Mouse (Mus musculus) embryonic facial prominence, embryonic 11.5 days (tissue): ENCODE measurements around the gene Tab2. TPM values are rescaled to one million over a fixed set of nuclear protein-coding genes. Genes with fewer than 3 reads are reported as not detected.

Experiments used
- ATAC-seq: fragments of 200-750 bp; cut with Nextera tagmentation; replicated peaks from 2 replicates; pipeline ENCODE4 v1.8.0; 2017; ENCODE audit warnings: low read depth; ENCODE audit not compliant: insufficient number of reproducible peaks, low FRiP score, low TSS enrichment
- DNase-seq: peaks from one replicate; pipeline ENCODE4 v3.0.0-alpha.2; 2015; ENCODE audit warnings: low spot score
- H3K27ac ChIP-seq: fragments of 300-500 bp; sonication (generic); replicated peaks from 2 replicates; pipeline ENCODE4 v1.5.1; 2014; ENCODE audit warnings: mild to moderate bottlenecking, low read depth, low read length, control low read depth
- H3K27me3 ChIP-seq: fragments of 300-500 bp; sonication (generic); 2 replicates; pipeline ENCODE4 v1.6.1; 2014; ENCODE audit warnings: mild to moderate bottlenecking, low read length, moderate library complexity, mixed read lengths; ENCODE audit not compliant: control insufficient read depth, insufficient read depth
- H3K36me3 ChIP-seq: fragments of 300-500 bp; sonication (generic); replicated peaks from 2 replicates; pipeline ENCODE4 v1.6.1; 2014; ENCODE audit warnings: low read depth, mild to moderate bottlenecking, low read length, moderate library complexity, mixed read lengths; ENCODE audit not compliant: control insufficient read depth, insufficient read depth
- H3K4me1 ChIP-seq: fragments of 300-500 bp; sonication (generic); 2 replicates; pipeline ENCODE4 v1.6.1; 2014; ENCODE audit warnings: low read length, mixed read lengths; ENCODE audit not compliant: control insufficient read depth, insufficient read depth
- H3K4me2 ChIP-seq: fragments of 300-500 bp; sonication (generic); 2 replicates; pipeline ENCODE4 v1.6.1; 2014; ENCODE audit warnings: low read depth, mild to moderate bottlenecking, control low read depth, low read length, moderate library complexity
- H3K4me3 ChIP-seq: fragments of 300-500 bp; sonication (generic); 2 replicates; pipeline ENCODE4 v1.5.1; 2014; ENCODE audit warnings: low read depth, low read length, control low read depth
- H3K9ac ChIP-seq: fragments of 300-500 bp; sonication (generic); replicated peaks from 2 replicates; pipeline ENCODE4 v1.6.1; 2014; ENCODE audit warnings: mild to moderate bottlenecking, control low read depth, low read length
- H3K9me3 ChIP-seq: fragments of 300-500 bp; sonication (generic); replicated peaks from 2 replicates; pipeline ENCODE4 v1.6.1; 2016; ENCODE audit warnings: mild to moderate bottlenecking, low read length, inconsistent platforms, mixed read lengths; ENCODE audit not compliant: control insufficient read depth
- WGBS: fragments of 180-500 bp; shearing (Covaris S2); extraction: QIAGEN DNeasy Blood & Tissue Kit; methylation state at CpG from one replicate; pipeline ENCODE4 v1.1.7; 2014; 5-methylcytosine and 5-hydroxymethylcytosine counted together
- polyA plus RNA-seq: library from polyadenylated mRNA; unstranded; fragments of >200 nt; fragmentation: Nextera tagmentation; extraction: Ambion mirVana; gene quantifications from 2 replicates; pipeline ENCODE4 v1.2.1, GENCODE M21; 2014

Tab2 gene
- polyA plus RNA-seq, 1 experiment from 2014 or later: 30.0 TPM

DNA sequence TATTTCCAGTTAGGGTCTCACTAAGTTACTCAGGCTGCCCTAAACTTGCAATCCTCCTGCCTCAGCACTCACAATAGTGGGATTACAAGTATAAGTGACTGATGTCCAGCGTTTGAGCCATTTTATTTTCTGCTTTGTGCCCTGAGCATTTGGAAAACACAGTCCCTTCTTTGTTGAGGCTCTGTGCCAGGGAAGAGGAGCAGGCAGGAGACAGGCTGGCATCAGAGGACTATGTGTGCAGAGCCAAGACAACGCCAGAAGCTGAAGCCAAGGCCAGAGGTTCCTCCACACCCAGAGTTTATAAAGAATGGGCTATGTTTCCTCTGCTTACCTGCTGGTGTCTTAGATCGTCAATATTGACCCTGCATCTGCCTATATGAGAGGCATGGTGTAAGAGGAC, 91.2 kb downstream of the Tab2 start:
- Histone ChIP-seq H3K4me2 (no peak overlapping the region), H3K36me3 (no peaks in the 10 kb centered on the region), H3K9ac (no peak overlapping the region), H3K9me3 (no peaks in the 10 kb centered on the region), H3K27ac (no peak overlapping the region), H3K4me3 (no peak overlapping the region), H3K4me1 (no peaks in the 10 kb centered on the region; the same call in 1 of the 2 replicates), H3K27me3 (peaks cover 12% of the 10 kb centered on the region; the same call in 1 of the 2 replicates)
- ATAC-seq: no peak
- DNase-seq: no peak
- WGBS: 80% methylated on average over 3 of the region's 3 CpGs

DNA sequence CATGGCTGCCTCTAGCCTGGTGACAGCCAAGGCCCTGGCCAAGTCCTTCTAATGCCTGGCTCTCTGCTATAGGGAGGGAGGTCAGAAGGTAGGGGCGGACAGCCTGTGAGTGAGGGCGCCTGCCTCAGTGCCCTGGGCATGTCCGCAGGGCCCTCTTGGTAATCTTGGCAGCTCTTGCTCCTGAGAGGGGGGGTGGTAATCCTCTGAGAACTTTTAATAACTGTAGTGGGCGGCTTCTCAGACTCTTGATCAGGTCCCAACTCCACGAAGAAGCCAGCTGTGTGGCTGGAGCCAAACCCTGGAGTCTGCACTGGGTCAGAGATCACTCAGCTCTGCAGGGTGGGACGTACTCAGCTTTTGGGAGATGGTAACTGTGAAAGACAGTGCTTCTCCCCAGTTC, 91.8 kb downstream of the Tab2 start:
- H3K36me3 ChIP-seq: no peaks in the 10 kb centered on the region
- no peak overlapping the region for H3K4me3 ChIP-seq
- no peaks in the 10 kb centered on the region for H3K9me3 ChIP-seq
- no peak overlapping the region for H3K4me2 ChIP-seq
- H3K27me3 ChIP-seq: peaks cover 12% of the 10 kb centered on the region; the same call in 1 of the 2 replicates
- ATAC-seq (no peak), DNase-seq (no peak)
- H3K9ac ChIP-seq: no peak overlapping the region
- H3K4me1 ChIP-seq: no peaks in the 10 kb centered on the region; the same call in 1 of the 2 replicates
- H3K27ac ChIP-seq: no peak overlapping the region
- WGBS: 77% methylated on average over 6 of the region's 6 CpGs

DNA sequence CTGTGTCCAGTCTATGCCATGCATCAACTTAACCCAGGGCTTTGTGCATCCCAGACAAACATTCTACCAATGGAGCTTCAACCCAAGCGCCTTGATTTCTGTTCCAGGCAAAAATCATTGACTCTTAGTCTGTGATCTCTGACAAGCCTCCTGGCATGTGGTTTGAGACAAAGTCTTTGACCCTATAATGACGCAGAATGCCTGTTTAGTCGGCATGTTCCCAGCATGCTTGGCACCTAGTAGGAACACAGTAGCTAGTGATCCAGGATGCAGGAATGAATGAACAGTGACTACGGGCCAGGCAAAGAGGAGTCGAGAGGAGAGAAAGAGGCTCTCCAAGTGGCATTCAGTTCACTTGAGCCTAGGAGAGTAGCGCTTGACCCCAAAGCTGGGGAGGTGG, 92.6 kb downstream of the Tab2 start:
- ATAC-seq (no peak), DNase-seq (no peak)
- Histone ChIP-seq H3K27ac (no peak overlapping the region), H3K4me1 (no peaks in the 10 kb centered on the region; the same call in 1 of the 2 replicates), H3K27me3 (peaks cover 12% of the 10 kb centered on the region; the same call in 1 of the 2 replicates), H3K36me3 (no peaks in the 10 kb centered on the region), H3K4me3 (no peak overlapping the region), H3K4me2 (no peak overlapping the region), H3K9ac (no peak overlapping the region), H3K9me3 (no peaks in the 10 kb centered on the region)
- 93% methylated on average over 6 of the region's 6 CpGs for WGBS

DNA sequence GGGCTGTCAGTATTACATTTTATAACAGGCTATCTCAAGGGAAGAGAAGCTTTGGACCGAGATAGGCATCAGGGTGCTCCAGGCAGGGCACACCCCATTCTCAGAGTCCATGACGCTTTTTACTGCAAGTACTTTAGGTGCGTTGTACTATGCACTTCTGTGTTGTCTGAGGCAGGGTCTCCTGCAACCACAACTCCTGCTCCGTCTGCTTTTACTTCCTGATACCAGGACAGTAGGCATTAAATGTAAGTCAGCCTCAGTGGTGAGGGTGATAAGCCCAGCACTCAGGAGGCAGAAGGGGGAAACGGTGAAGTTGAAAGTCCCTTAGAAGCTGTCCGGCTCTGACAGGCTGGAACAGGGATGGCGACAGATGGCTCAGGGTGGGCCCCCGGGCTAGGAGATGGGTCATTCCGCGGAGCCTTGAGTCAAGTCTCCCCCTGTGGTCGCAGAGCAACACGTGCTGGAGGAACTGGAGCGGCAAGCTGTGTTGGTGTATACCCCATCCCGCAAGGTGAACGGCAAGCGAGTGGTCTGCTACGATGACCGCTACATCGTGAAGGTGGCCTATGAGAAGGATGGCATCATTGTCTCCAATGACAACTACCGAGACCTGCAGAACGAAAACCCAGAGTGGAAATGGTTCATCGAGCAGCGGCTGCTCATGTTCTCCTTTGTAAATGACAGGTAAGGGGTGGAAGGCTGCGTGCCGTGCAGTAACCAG, 93.9 kb downstream of the Tab2 start:
- Histone ChIP-seq H3K27me3 (peaks cover 7% of the 10 kb centered on the region; the same call in 1 of the 2 replicates), H3K36me3 (no peaks in the 10 kb centered on the region), H3K4me3 (no peak overlapping the region), H3K9ac (no peak overlapping the region), H3K9me3 (no peaks in the 10 kb centered on the region), H3K27ac (no peak overlapping the region), H3K4me1 (no peaks in the 10 kb centered on the region; the same call in 1 of the 2 replicates), H3K4me2 (no peak overlapping the region)
- ATAC-seq (no peak), DNase-seq (no peak)
- WGBS: 91% methylated on average over 25 of the region's 25 CpGs

DNA sequence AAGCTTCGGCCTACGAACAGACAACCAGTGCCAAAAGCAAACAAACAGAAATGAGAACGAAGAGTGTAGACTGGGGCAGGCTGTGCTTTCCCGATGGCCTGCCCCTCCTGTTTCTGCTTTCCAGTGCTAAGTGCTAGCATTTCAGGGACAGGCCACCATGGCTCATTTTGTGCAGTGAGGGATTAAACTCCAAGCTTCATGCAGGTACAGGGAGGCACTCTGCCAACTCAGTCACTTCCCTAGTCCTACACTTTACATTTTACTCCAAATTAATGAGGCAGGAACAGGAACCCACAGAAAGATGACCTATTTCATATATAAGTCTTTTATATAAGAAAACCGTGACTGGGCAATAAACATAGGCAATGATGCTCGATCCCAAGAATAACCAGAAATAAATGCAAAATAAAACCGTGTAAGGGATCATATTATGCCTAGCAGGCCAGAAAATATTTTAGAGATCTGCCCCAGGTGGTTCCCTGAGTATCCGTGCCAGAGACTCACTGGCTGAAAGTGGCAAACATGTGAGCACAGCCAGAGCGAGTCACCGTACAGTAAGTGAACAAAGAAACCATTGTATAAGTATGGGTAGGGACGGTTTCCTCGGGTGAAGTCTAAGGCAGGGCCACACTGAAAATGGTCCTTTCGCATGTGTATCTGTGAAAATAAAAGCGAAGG, 94.6 kb downstream of the Tab2 start:
- H3K9ac ChIP-seq: no peak overlapping the region
- H3K36me3 ChIP-seq: no peaks in the 10 kb centered on the region
- DNase-seq (no peak), ATAC-seq (no peak)
- H3K27me3 ChIP-seq: no peaks in the 10 kb centered on the region; the same call in 1 of the 2 replicates
- H3K27ac ChIP-seq: no peak overlapping the region
- WGBS: 67% methylated on average over 14 of the region's 14 CpGs
- H3K9me3 ChIP-seq: no peaks in the 10 kb centered on the region
- no peaks in the 10 kb centered on the region for H3K4me1 ChIP-seq
- H3K4me2 ChIP-seq: no peak overlapping the region
- H3K4me3 ChIP-seq: no peak overlapping the region

DNA sequence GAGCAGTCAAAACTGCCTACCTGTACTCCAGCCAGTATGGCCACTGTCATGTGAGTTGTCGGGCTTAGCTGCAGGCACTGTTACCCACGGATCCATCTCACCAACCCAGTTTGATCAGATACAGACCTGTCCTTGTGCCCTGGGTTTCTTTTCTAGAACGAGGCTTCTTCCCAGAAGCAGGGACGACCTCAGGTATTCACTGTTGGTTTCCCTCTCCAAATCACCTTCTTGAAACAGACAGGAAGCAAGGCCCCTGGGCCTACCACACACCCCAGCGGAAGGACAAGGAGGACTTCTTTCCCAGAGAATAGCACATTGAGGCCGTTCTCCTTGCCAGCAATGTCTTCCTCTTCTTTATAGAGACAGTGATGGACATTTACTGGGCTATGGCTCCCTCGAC, 95.5 kb downstream of the Tab2 start:
- DNase-seq (no peak), ATAC-seq (no peak)
- Histone ChIP-seq H3K27me3 (no peaks in the 10 kb centered on the region), H3K36me3 (no peaks in the 10 kb centered on the region), H3K9ac (no peak overlapping the region), H3K27ac (no peak overlapping the region), H3K9me3 (no peaks in the 10 kb centered on the region), H3K4me2 (no peak overlapping the region), H3K4me1 (no peaks in the 10 kb centered on the region), H3K4me3 (no peak overlapping the region)
- 92% methylated on average over 7 of the region's 7 CpGs for WGBS

Other genes with a start within 250 kb of the Tab2 start
- gene Katna1, start 230.2 kb downstream of the Tab2 start, polyA plus RNA-seq: 82.6 and 83.5 TPM in 2 replicates
- 61.6 and 61.7 TPM in 2 replicates for gene Ginm1, start 163.4 kb downstream of the Tab2 start, polyA plus RNA-seq
- 48.5 and 49.1 TPM in 2 replicates for gene Ppil4, start 163.3 kb downstream of the Tab2 start, polyA plus RNA-seq
- 0.07 and 0.08 TPM in 2 replicates for gene Zc3h12d, start 123.8 kb downstream of the Tab2 start, polyA plus RNA-seq